Mouse (Mus musculus) small intestine, adult 2 months (tissue): ENCODE results near the gene Nexn.
A peak's percentile ranks its signal among the peaks of the same experiment; 100 is the strongest.

ENCODE experiments used
- CTCF ChIP-seq: fragments of 200-500 bp; IDR thresholded peaks from 2 replicates; pipeline ENCODE4 v1.5.1; 2012; ENCODE audit warnings: low read depth, mild to moderate bottlenecking, control low read depth, inconsistent platforms, low read length, moderate library complexity, mixed read lengths; ENCODE audit not compliant: insufficient replicate concordance, insufficient read length; ENCODE audit errors: extremely low read depth
- POLR2A ChIP-seq: fragments of 200-500 bp; IDR thresholded peaks from 2 replicates; pipeline ENCODE4 v1.6.1; 2012; ENCODE audit warnings: low read depth, mild to moderate bottlenecking, control low read depth, inconsistent platforms, low read length, moderate library complexity

DNA sequence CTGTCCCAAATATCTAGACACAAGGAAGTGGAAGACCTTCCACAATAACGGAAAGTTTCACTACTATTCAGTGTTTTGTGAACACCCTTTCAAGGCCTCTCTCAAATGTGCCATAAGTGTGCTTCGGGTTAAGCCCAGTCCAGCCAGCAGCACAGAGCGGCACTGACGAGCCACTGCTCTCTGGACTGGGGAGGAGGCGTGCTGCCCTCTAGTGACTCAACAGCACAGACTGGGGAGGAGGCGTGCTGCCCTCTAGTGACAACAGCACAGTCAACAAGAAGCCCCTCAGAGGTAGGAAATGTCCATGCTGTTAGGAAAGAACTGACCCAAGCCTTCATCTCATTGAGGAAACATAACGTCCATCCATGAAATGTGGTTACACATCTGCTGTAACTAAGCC, 49.5 kb upstream of the Nexn start:
- TF ChIP-seq POLR2A (no peak), CTCF (peak; percentile 99)
